In the genomic region with DNA sequence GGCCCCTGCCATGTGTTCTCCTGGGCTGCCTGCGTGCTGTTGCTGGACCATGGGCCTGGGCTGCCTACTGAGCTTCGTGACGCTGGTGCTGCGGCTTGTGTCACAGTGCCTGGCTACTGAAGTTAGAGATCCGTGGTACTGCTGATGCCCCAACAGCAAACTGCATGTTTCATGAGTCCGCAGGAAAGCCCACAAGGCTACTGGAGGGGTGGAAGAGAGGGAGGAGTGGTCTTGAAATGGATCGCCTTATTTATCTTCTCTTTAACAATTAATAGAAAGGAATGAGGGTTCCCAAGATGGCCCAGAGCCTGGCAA, we compare ENCODE assay signal across 8 mouse cellular contexts. TPM values are rescaled to one million over a fixed set of nuclear protein-coding genes. Genes with fewer than 3 reads are reported as not detected.
DNase-seq lines count a peak whose midpoint lies in the region; ATAC-seq and TF ChIP-seq lines count a peak whose summit lies in the region.

Gene Tfam (minus strand): TSS at position 41 of the 315 bp plus-strand sequence.

- H3K4me2 ChIP-seq in kidney, postnatal 0 days (ENCODE audit: low read length) = peak within 1 kb of the TSS; percentile 73
- H3K4me2 ChIP-seq in midbrain, embryonic 13.5 days (replicated peaks) = peak within 1 kb of the TSS; percentile 89

- H3K36me3 ChIP-seq in kidney, postnatal 0 days (ENCODE audit: insufficient read depth, low read length) = peaks cover 2% of the 10 kb centered on the region; the same call in 1 of the 2 replicates
- peaks cover 19% of the 10 kb centered on the region for H3K36me3 ChIP-seq in midbrain, embryonic 13.5 days

- WGBS in kidney, postnatal 0 days = 2% methylated on average over 7 of the region's 7 CpGs
- WGBS in midbrain, embryonic 13.5 days = 5% methylated on average over 7 of the region's 7 CpGs

- no peak for DNase-seq in kidney, postnatal 0 days (ENCODE audit: low spot score)
- DNase-seq in kidney, adult 9 months = no peak
- no peak for DNase-seq in adrenal gland, postnatal 36 days
- no peak for DNase-seq in gastrocnemius, postnatal 4 days (ENCODE audit: low spot score in 2 of 2)
- DNase-seq in layer of hippocampus, postnatal 10 days (ENCODE audit: low spot score in 2 of 2) = no peak
- no peak for DNase-seq in right cerebral cortex, postnatal 36 days (ENCODE audit: low spot score in 2 of 2)
- DNase-seq in ovary, postnatal 36 days (ENCODE audit: low spot score) = no peak

- H3K27me3 ChIP-seq in kidney, postnatal 0 days (ENCODE audit: insufficient read depth, low read length) = no peaks in the 10 kb centered on the region
- no peaks in the 10 kb centered on the region for H3K27me3 ChIP-seq in midbrain, embryonic 13.5 days

- H3K4me3 ChIP-seq in kidney, postnatal 0 days (replicated peaks; ENCODE audit: low read depth, low read length) = peak within 1 kb of the TSS; percentile 82
- H3K4me3 ChIP-seq in midbrain, embryonic 13.5 days (replicated peaks) = peak within 1 kb of the TSS; percentile 85

- no peak for ATAC-seq in kidney, postnatal 0 days (replicated peaks; ENCODE audit: low FRiP score, low read depth)
- no peak for ATAC-seq in midbrain, embryonic 13.5 days

- TF ChIP-seq CTCF in kidney, postnatal 0 days (IDR thresholded peaks at IDR 0.05; ENCODE audit: low read depth) = no peak

- H3K4me1 ChIP-seq in kidney, postnatal 0 days (replicated peaks; ENCODE audit: insufficient read depth, low read length) = peaks cover 4% of the 10 kb centered on the region; the same call in 1 of the 2 replicates
- H3K4me1 ChIP-seq in midbrain, embryonic 13.5 days (replicated peaks) = peaks cover 20% of the 10 kb centered on the region

- peak within 1 kb of the TSS; percentile 89 for H3K9ac ChIP-seq in kidney, postnatal 0 days (ENCODE audit: low read depth, low read length)
- H3K9ac ChIP-seq in midbrain, embryonic 13.5 days (replicated peaks) = peak within 1 kb of the TSS; percentile 90

- H3K27ac ChIP-seq in kidney, postnatal 0 days = peak within 1 kb of the TSS; percentile 84
- H3K27ac ChIP-seq in midbrain, embryonic 13.5 days = peak within 1 kb of the TSS; percentile 61

- no peaks in the 10 kb centered on the region for H3K9me3 ChIP-seq in kidney, postnatal 0 days (replicated peaks; ENCODE audit: low read length)
- no peaks in the 10 kb centered on the region for H3K9me3 ChIP-seq in midbrain, embryonic 13.5 days

RNA-seq across cellular contexts. Expression of gene Tfam, which starts in this region (rescaled TPM):
- polyA plus RNA-seq in kidney, postnatal 0 days (2015; fragmentation: Nextera tagmentation; extraction: Ambion mirVana) = 75.2 and 77.9 TPM in 2 replicates
- 10 to 100 TPM; 53.0 to 58.1 TPM for total RNA-seq in adrenal gland, postnatal 36 days (2021)
- total RNA-seq in gastrocnemius, postnatal 4 days (2021) = 10 to 100 TPM; 56.9 to 57.7 TPM
- 10 to 100 TPM; 40.7 to 47.3 TPM for total RNA-seq in layer of hippocampus, postnatal 10 days (2021)
- 57.9 and 58.5 TPM in 2 replicates for polyA plus RNA-seq in midbrain, embryonic 13.5 days (2015; fragmentation: Nextera tagmentation; extraction: Ambion mirVana)
